Mouse (Mus musculus) brain, embryonic 14.5 days (tissue): ENCODE results near the gene Qrich1.
"Not testable (repeated sequence)": the region's sequence is repeated elsewhere in the genome, so short reads cannot be mapped to it uniquely, and the experiment has no call there.

Experiments used
- CTCF ChIP-seq: fragments of 200-500 bp; IDR thresholded peaks from 2 replicates; pipeline ENCODE4 v1.5.1; 2012; ENCODE audit warnings: inconsistent platforms, mild to moderate bottlenecking, moderate library complexity, borderline replicate concordance; ENCODE audit not compliant: insufficient read depth, insufficient read length; ENCODE audit errors: extremely low read depth
- POLR2A ChIP-seq: fragments of 200-500 bp; IDR thresholded peaks from 2 replicates; pipeline ENCODE4 v1.6.1; 2012; ENCODE audit warnings: mild to moderate bottlenecking, inconsistent platforms, borderline replicate concordance; ENCODE audit not compliant: poor library complexity, insufficient read depth, insufficient read length, severe bottlenecking; ENCODE audit errors: extremely low read depth

DNA sequence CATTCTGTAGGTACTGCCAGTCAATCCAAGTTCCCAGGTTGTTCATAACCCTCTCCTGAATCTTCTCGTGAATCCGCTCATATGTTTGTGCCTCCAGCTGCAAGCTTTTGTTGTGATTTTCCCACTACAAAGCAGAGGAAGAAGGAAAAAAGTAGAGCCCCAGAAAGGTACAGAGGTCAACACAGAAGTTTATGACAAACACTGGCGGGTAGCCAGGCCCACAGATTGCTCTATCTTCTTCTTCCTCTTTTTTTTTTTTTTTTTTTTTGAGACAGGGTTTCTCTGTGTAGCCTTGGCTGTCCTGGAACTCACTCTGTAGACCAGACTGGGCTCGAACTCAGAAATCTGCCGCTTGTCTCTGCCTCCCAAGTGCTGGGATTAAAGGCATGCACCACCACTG is 91.3 kb downstream of the Qrich1 start:
- not testable (repeated sequence) for TF ChIP-seq CTCF, POLR2A
